Mouse (Mus musculus) MEL (cell line): ENCODE results near the gene Ppt2. TPM values are rescaled to one million over a fixed set of nuclear protein-coding genes. Genes with fewer than 3 reads are reported as not detected.

Experiments used
- DNase-seq: peaks from one replicate; pipeline ENCODE4 v3.0.0; 2011; ENCODE audit warnings: low read depth, low spot score
- H3K27ac ChIP-seq: 2 replicates; pipeline ENCODE4 v1.5.1; 2012; ENCODE audit warnings: low read depth, mild to moderate bottlenecking, control low read depth, low read length, moderate library complexity; ENCODE audit not compliant: control insufficient read depth
- H3K27me3 ChIP-seq, 2 experiments: fragments of 150-350 bp in 1 of 2; sonication (generic) in 1 of 2; 2 replicates each; pipeline ENCODE4 v1.6.1; 2012; ENCODE audit warnings: low read length in 2 of 2, mild to moderate bottlenecking in 2 of 2, improper control_type of control experiment in 1 of 2, moderate library complexity in 1 of 2; ENCODE audit not compliant: insufficient read depth in 2 of 2, control insufficient read depth in 1 of 2
- H3K36me3 ChIP-seq, 2 experiments: 2 replicates each; pipeline ENCODE4 v1.6.1; 2012 to 2014; ENCODE audit warnings: low read length in 2 of 2, improper control_type of control experiment in 1 of 2, inconsistent platforms in 1 of 2, mild to moderate bottlenecking in 1 of 2; ENCODE audit not compliant: insufficient read depth in 2 of 2, control insufficient read depth in 1 of 2
- H3K4me1 ChIP-seq, 2 experiments: fragments of 150-350 bp in 1 of 2; sonication (generic) in 1 of 2; 2 replicates each; pipeline ENCODE4 v1.6.1; 2012; ENCODE audit warnings: low read length in 2 of 2, improper control_type of control experiment in 1 of 2, mild to moderate bottlenecking in 1 of 2; ENCODE audit not compliant: insufficient read depth in 2 of 2, control insufficient read depth in 1 of 2
- H3K4me3 ChIP-seq, 2 experiments: fragments of 150-350 bp in 1 of 2; sonication (generic) in 1 of 2; 2 replicates each; pipeline ENCODE4 v1.5.1; 2012; ENCODE audit warnings: low read depth in 2 of 2, low read length in 2 of 2, mild to moderate bottlenecking in 2 of 2, moderate library complexity in 2 of 2, control low read depth in 1 of 2, improper control_type of control experiment in 1 of 2; ENCODE audit not compliant: control insufficient read depth in 1 of 2, insufficient read depth in 1 of 2
- H3K79me2 ChIP-seq: 2 replicates; pipeline ENCODE4 v1.6.1; 2012; ENCODE audit warnings: mild to moderate bottlenecking, low read length, moderate library complexity; ENCODE audit not compliant: control insufficient read depth, poor library complexity, insufficient read depth
- H3K9ac ChIP-seq: 2 replicates; pipeline ENCODE4 v1.6.1; 2012; ENCODE audit warnings: low read depth, mild to moderate bottlenecking, control low read depth, low read length, moderate library complexity; ENCODE audit not compliant: control insufficient read depth, poor library complexity, severe bottlenecking
- H3K9me3 ChIP-seq: fragments of 150-350 bp; sonication (generic); replicated peaks from 2 replicates; pipeline ENCODE4 v1.6.1; 2012; ENCODE audit warnings: mild to moderate bottlenecking, low read length, improper control_type of control experiment, moderate library complexity; ENCODE audit not compliant: insufficient read depth
- BHLHE40 ChIP-seq: IDR thresholded peaks from 2 replicates; pipeline ENCODE4 v1.6.1; 2012; ENCODE audit warnings: low read depth, mild to moderate bottlenecking, inconsistent platforms, low read length, improper control_type of control experiment, borderline replicate concordance
- CHD2 ChIP-seq: IDR thresholded peaks from 2 replicates; pipeline ENCODE4 v1.6.1; 2011; ENCODE audit warnings: low read length, improper control_type of control experiment
- EP300 ChIP-seq, 2 experiments: IDR thresholded peaks; 2 replicates each; pipeline ENCODE4 v1.6.1; 2011; ENCODE audit warnings: improper control_type of control experiment in 2 of 2, low read length in 2 of 2, low read depth in 1 of 2, mild to moderate bottlenecking in 1 of 2
- GABPA ChIP-seq: IDR thresholded peaks from 2 replicates; pipeline ENCODE4 v1.6.1; 2012; ENCODE audit warnings: low read depth, mild to moderate bottlenecking, inconsistent platforms, low read length, improper control_type of control experiment, moderate library complexity
- GATA1 ChIP-seq: IDR thresholded peaks from 2 replicates; pipeline ENCODE4 v1.6.1; 2011; ENCODE audit warnings: low read depth, low read length, improper control_type of control experiment
- HCFC1 ChIP-seq: IDR thresholded peaks from 2 replicates; pipeline ENCODE4 v1.6.1; 2012; ENCODE audit warnings: low read depth, mild to moderate bottlenecking, inconsistent platforms, low read length, improper control_type of control experiment, moderate library complexity
- MAX ChIP-seq: IDR thresholded peaks from 2 replicates; pipeline ENCODE4 v1.6.1; 2011; ENCODE audit warnings: low read length, improper control_type of control experiment
- MAZ ChIP-seq: IDR thresholded peaks from 2 replicates; pipeline ENCODE4 v1.6.1; 2012; ENCODE audit warnings: low read depth, mild to moderate bottlenecking, inconsistent platforms, low read length, improper control_type of control experiment
- MEF2A ChIP-seq: IDR thresholded peaks from 2 replicates; pipeline ENCODE4 v1.6.1; 2014; ENCODE audit warnings: low read depth, mild to moderate bottlenecking, inconsistent platforms, low read length, improper control_type of control experiment; ENCODE audit not compliant: poor library complexity, insufficient replicate concordance, severe bottlenecking; ENCODE audit errors: extremely low read depth
- MXI1 ChIP-seq: IDR thresholded peaks from 2 replicates; pipeline ENCODE4 v1.6.1; 2011; ENCODE audit warnings: mild to moderate bottlenecking, low read depth, low read length, improper control_type of control experiment
- MYB ChIP-seq: IDR thresholded peaks from 2 replicates; pipeline ENCODE4 v1.6.1; 2011; ENCODE audit warnings: mild to moderate bottlenecking, low read depth, low read length, improper control_type of control experiment
- NELFE ChIP-seq: IDR thresholded peaks from 2 replicates; pipeline ENCODE4 v1.6.1; 2011; ENCODE audit warnings: low read depth, low read length, improper control_type of control experiment
- NRF1 ChIP-seq: IDR thresholded peaks from 2 replicates; pipeline ENCODE4 v1.6.1; 2014; ENCODE audit warnings: low read depth, mild to moderate bottlenecking, inconsistent platforms, low read length, improper control_type of control experiment, moderate library complexity; ENCODE audit not compliant: poor library complexity, insufficient read depth, severe bottlenecking
- POLR2A ChIP-seq, 2 experiments: IDR thresholded peaks; 2 replicates each; pipeline ENCODE4 v1.6.1; 2011 to 2012; ENCODE audit warnings: low read length in 2 of 2, mild to moderate bottlenecking in 2 of 2, control low read depth in 1 of 2, improper control_type of control experiment in 1 of 2, low read depth in 1 of 2, moderate library complexity in 1 of 2; ENCODE audit not compliant: control insufficient read depth in 1 of 2, insufficient read depth in 1 of 2, poor library complexity in 1 of 2
- POLR2AphosphoS2 ChIP-seq: IDR thresholded peaks from 2 replicates; pipeline ENCODE4 v1.6.1; 2011; ENCODE audit warnings: low read length, improper control_type of control experiment
- POLR2AphosphoS5 ChIP-seq: IDR thresholded peaks from 2 replicates; pipeline ENCODE4 v1.6.1; 2012; ENCODE audit warnings: low read depth, borderline replicate concordance, mild to moderate bottlenecking, inconsistent platforms, low read length, moderate library complexity, mixed read lengths
- SIN3A ChIP-seq: IDR thresholded peaks from 2 replicates; pipeline ENCODE4 v1.6.1; 2012; ENCODE audit warnings: low read length, improper control_type of control experiment, inconsistent platforms
- SMC3 ChIP-seq: IDR thresholded peaks from 2 replicates; pipeline ENCODE4 v1.6.1; 2011; ENCODE audit warnings: low read depth, low read length, improper control_type of control experiment
- TAL1 ChIP-seq: IDR thresholded peaks from 2 replicates; pipeline ENCODE4 v1.6.1; 2012; ENCODE audit warnings: mild to moderate bottlenecking, inconsistent platforms, low read length, moderate library complexity, mixed read lengths
- TBP ChIP-seq: IDR thresholded peaks from 2 replicates; pipeline ENCODE4 v1.8.0; 2011; ENCODE audit warnings: low read depth, low read length, improper control_type of control experiment
- UBTF ChIP-seq: IDR thresholded peaks from 2 replicates; pipeline ENCODE4 v1.6.1; 2012; ENCODE audit warnings: low read depth, mild to moderate bottlenecking, inconsistent platforms, low read length, improper control_type of control experiment, moderate library complexity, borderline replicate concordance; ENCODE audit not compliant: insufficient read depth
- ZKSCAN1 ChIP-seq: IDR thresholded peaks from 2 replicates; pipeline ENCODE4 v1.6.1; 2012; ENCODE audit warnings: low read depth, mild to moderate bottlenecking, inconsistent platforms, low read length, improper control_type of control experiment, moderate library complexity
- ZMIZ1 ChIP-seq: IDR thresholded peaks from 2 replicates; pipeline ENCODE4 v1.6.1; 2012; ENCODE audit warnings: low read depth, mild to moderate bottlenecking, inconsistent platforms, low read length, improper control_type of control experiment, moderate library complexity
- ZNF384 ChIP-seq: IDR thresholded peaks from 2 replicates; pipeline ENCODE4 v1.6.1; 2012; ENCODE audit warnings: low read depth, mild to moderate bottlenecking, inconsistent platforms, low read length, improper control_type of control experiment
- polyA plus RNA-seq, 2 experiments: library from polyadenylated mRNA; stranded (reverse) in 1 of 2; unstranded in 1 of 2; fragments of >175 nt in 1 of 2; fragments of >200 nt in 1 of 2; gene quantifications; 2 replicates each; pipeline versions ENCODE4 v1.2.1 to v1.2.4; 2012; ENCODE audit warnings: low replicate concordance in 2 of 2, low read depth in 1 of 2; ENCODE audit not compliant: insufficient read length in 2 of 2, insufficient read depth in 1 of 2, missing spikeins in 1 of 2
- total RNA-seq: library from RNA; depleted of rRNA; stranded (reverse); fragments of 300-350 nt; gene quantifications from 2 replicates; pipeline ENCODE4 v1.2.3, GENCODE M21; 2012

The Ppt2 gene
- total and polyA plus RNA-seq, 3 experiments: 29.2 to 147 (median 67.1) TPM

DNA sequence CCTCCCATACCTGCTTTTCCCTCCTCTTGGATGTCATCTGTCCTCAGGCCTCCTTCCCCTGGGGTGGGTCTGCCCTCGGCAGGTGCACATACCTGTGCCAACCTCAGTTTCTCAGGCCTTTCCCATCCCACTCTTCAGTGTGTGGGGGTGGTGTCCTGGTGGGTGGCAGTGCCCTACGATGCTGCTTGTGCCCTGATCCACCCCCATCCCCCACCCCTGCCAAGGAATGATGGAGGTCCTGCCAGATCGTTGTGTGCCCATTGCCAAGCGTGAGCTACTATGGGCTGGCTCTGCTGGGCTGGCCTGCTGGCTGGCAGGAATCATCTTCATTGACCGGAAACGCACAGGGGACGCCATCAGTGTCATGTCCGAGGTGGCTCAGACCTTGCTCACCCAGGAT, 17.3 kb downstream of the Ppt2 start:
- Histone ChIP-seq H3K9me3 (no peaks in the 10 kb centered on the region), H3K36me3 (peaks cover 0 to 23% of the 10 kb centered on the region in 2 experiments; a peak in 2 of 4 replicates), H3K27ac (no peak overlapping the region), H3K4me1 (peaks cover 11 to 40% of the 10 kb centered on the region in 2 experiments; a peak in 3 of 4 replicates), H3K79me2 (peaks cover 32% of the 10 kb centered on the region), H3K9ac (no peak overlapping the region), H3K27me3 (no peaks in the 10 kb centered on the region), H3K4me3 (no peak overlapping the region)
- no peak for TF ChIP-seq NELFE
- no peak for TF ChIP-seq GABPA
- no peak for TF ChIP-seq MAX
- TF ChIP-seq MXI1: no peak
- TF ChIP-seq POLR2AphosphoS5: no peak
- no peak for TF ChIP-seq UBTF
- no peak for TF ChIP-seq EP300 (IDR thresholded peaks at IDR 0.05; ENCODE audit: low read depth in 1 of 2, low read length in 2 of 2)
- no peak for TF ChIP-seq MAZ
- TF ChIP-seq MEF2A: no peak
- TF ChIP-seq MYB: no peak
- no peak for DNase-seq

- no peak overlapping the region for H3K9ac ChIP-seq
- peaks cover 0 to 15% of the 10 kb centered on the region in 2 experiments; a peak in 2 of 4 replicates for H3K36me3 ChIP-seq
- H3K27ac ChIP-seq: no peak overlapping the region
Observed at GRCm38 (mm10) chr17:34607997-34608396, 20.3 kb downstream of the Ppt2 start.

More at GRCm38 (mm10) chr17:34607997-34608396, 20.3 kb downstream of the Ppt2 start:
- no peaks in the 10 kb centered on the region for H3K27me3 ChIP-seq
- no peaks in the 10 kb centered on the region for H3K9me3 ChIP-seq
- H3K79me2 ChIP-seq: peaks cover 43% of the 10 kb centered on the region
- DNase-seq: no peak
- TF ChIP-seq SMC3 (no peak), ZNF384 (no peak), GABPA (no peak), NRF1 (no peak), GATA1 (no peak), CHD2 (no peak), SIN3A (no peak), EP300 (IDR thresholded peaks at IDR 0.05; ENCODE audit: low read depth in 1 of 2, low read length in 2 of 2) (no peak), POLR2AphosphoS5 (no peak), HCFC1 (no peak), NELFE (no peak), TAL1 (no peak), BHLHE40 (no peak), POLR2AphosphoS2 (no peak), ZMIZ1 (no peak), MAZ (no peak), TBP (no peak), POLR2A (IDR thresholded peaks at IDR 0.05; ENCODE audit: control insufficient read depth in 1 of 2, insufficient read depth in 1 of 2, low read depth in 1 of 2, low read length in 2 of 2, poor library complexity in 1 of 2) (no peak), ZKSCAN1 (no peak)
- no peak overlapping the region for H3K4me3 ChIP-seq
- H3K4me1 ChIP-seq: peaks cover 9 to 31% of the 10 kb centered on the region in 2 experiments; a peak in 3 of 4 replicates
